Mouse (Mus musculus) neutrophil, adult 5-6 weeks (primary cell): Measurements from ENCODE around the gene Syvn1. TPM values are rescaled to one million over a fixed set of nuclear protein-coding genes. Genes with fewer than 3 reads are reported as not detected.
A peak's percentile ranks its signal among the peaks of the same experiment; 100 is the strongest.

Source experiments
- ATAC-seq: fragments of 151-379, 151-347 bp; 2 replicates; pipeline ENCODE4 v1.8.0; 2017; ENCODE audit warnings: mild to moderate bottlenecking, moderate TSS enrichment; ENCODE audit not compliant: insufficient number of reproducible peaks, poor library complexity, low FRiP score, severe bottlenecking; ENCODE audit errors: extremely low read depth
- total RNA-seq: library from RNA; stranded (forward); fragments of 200-1000 nt; gene quantifications from 2 replicates; pipeline ENCODE4 v1.2.3, GENCODE M21; 2017

The Syvn1 gene
- total RNA-seq: 42.1 and 45.3 TPM in 2 replicates

GRCm38 (mm10) chr19:6046294-6047153 is at the start of gene Syvn1:
Gene Syvn1, plus strand, starts transcription at chr19:6046576.
- peak; percentile 82 for ATAC-seq

- ATAC-seq: no peak
These were observed 48.2 kb upstream of the Syvn1 start for GRCm38 (mm10) chr19:5998180-5998579.

GRCm38 (mm10) chr19:5999969-6000368 is 46.4 kb upstream of the Syvn1 start:
- ATAC-seq: no peak

GRCm38 (mm10) chr19:6005541-6005940 is 40.8 kb upstream of the Syvn1 start:
- no peak for ATAC-seq

GRCm38 (mm10) chr19:6007013-6007412 is 39.4 kb upstream of the Syvn1 start:
- ATAC-seq: no peak

GRCm38 (mm10) chr19:6009137-6009536 is 37.2 kb upstream of the Syvn1 start:
- no peak for ATAC-seq

GRCm38 (mm10) chr19:6013691-6014090 is 32.7 kb upstream of the Syvn1 start:
- ATAC-seq: no peak

- ATAC-seq: peak; percentile 32; the same call in 1 of the 2 replicates
These were observed 31.3 kb upstream of the Syvn1 start for GRCm38 (mm10) chr19:6014991-6015510.

- peak; percentile 34 for ATAC-seq
These were observed 30.7 kb upstream of the Syvn1 start, which contains the start of gene Capn1 for GRCm38 (mm10) chr19:6015511-6016315. Gene Capn1, minus strand, starts transcription at chr19:6015897.

- no peak for ATAC-seq
These were observed 29.8 kb upstream of the Syvn1 start for GRCm38 (mm10) chr19:6016532-6016931.

GRCm38 (mm10) chr19:6018142-6019089 is 28.0 kb upstream of the Syvn1 start:
- ATAC-seq: peak; percentile 68

- ATAC-seq: no peak
These were observed 26.1 kb upstream of the Syvn1 start for GRCm38 (mm10) chr19:6020276-6020675.

- ATAC-seq: no peak
These were observed 23.3 kb upstream of the Syvn1 start for GRCm38 (mm10) chr19:6023059-6023458.

- no peak for ATAC-seq
These were observed 22.4 kb upstream of the Syvn1 start for GRCm38 (mm10) chr19:6023930-6024329.

GRCm38 (mm10) chr19:6028991-6029390 is 17.4 kb upstream of the Syvn1 start:
- ATAC-seq: no peak

- ATAC-seq: no peak
These were observed 16.9 kb upstream of the Syvn1 start for GRCm38 (mm10) chr19:6029426-6029825.

GRCm38 (mm10) chr19:6030520-6031280 is 15.7 kb upstream of the Syvn1 start:
- no peak for ATAC-seq
